Mouse (Mus musculus): Measurements from ENCODE around the gene Dohh. TPM values are rescaled to one million over a fixed set of nuclear protein-coding genes. Genes with fewer than 3 reads are reported as not detected.

Gene Dohh
- polyA plus RNA-seq, 1 experiment, result 79.2 TPM

DNA sequence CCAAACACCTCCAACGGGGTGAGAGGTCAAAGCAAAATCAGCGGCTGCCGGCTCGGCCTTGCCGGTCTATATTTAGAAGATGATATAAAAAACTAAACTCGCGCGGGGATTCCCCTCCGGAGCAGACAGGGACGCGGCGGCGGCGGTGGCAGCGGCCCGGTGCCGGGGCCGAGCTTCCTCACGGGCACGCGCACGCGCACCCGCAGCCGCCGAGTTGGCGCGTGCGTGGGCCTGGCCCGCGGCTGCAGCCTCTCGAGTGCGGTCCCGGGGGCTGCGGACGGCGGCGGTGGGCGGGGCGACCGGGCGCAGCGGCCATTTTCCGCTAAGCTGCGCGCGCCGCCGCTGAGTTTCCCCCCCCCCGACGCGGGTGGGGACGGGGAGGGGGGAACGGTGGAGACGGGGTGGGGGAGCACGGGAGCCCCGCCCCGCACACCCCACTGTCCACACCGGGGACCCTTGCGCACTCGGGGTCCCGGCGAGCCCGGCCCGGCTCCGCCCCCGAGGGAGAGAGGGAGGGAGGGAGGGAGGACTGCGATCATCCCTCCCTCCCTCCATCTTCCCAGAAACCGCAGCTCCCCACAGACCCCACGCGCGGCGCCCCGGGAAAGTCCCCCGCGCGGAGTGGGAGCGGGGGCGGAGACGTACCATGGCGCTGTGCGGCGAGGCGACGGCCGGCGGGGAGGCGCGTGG, 46.1 kb downstream of the Dohh start:
- DNase-seq, result peak; percentile 82
- TF ChIP-seq POLR2A (IDR thresholded peaks at IDR 0.05; ENCODE audit: borderline replicate concordance, extremely low read depth, low read depth, low read length), result no peak
- TF ChIP-seq CTCF (IDR thresholded peaks at IDR 0.05; ENCODE audit: insufficient read depth, low read length), result no peak
- Histone ChIP-seq H3K4me3 (replicated peaks; ENCODE audit: extremely low read depth, low read depth, low read length) (peak overlapping the region; percentile 84), H3K4me1 (ENCODE audit: control insufficient read depth, insufficient read depth, low read length) (peaks cover 28% of the 10 kb centered on the region)
- under 1% methylated on average over 55 of the region's 89 CpGs for WGBS

DNA sequence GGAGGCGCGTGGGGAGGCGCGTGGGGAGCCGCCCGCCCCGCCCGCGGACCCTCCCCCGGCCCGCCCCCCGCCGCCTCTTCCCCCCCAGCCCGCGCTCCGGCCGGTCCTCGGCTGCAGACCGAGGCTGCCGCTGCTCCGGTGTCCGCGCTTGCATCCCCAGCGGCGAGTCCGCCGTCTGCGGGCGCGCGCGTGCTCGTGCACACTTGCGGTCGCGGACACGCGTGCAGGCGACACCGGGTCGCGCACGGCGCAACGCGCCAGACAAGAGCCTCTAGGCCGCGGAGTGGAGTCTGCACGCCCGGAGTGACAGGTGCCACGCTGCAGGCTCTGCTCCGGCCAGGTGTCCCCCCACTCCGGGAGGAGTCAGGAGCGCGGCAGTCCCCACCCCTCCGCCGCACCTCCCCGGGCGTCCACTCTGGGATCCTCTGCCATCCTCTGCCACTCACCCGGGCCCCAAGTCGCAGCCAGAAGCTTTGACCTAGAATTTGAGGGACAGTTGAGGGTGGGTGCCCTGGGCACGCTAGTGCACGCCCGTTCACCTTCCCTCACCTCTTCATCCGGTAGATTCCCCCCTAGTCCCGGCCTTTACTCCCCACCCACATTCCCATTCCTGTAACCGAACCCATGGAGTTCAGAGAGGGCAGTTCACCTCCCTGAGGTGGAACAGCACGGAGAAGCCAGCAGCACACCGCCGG, 46.8 kb downstream of the Dohh start:
- TF ChIP-seq POLR2A (IDR thresholded peaks at IDR 0.05; ENCODE audit: borderline replicate concordance, extremely low read depth, low read depth, low read length) (peak; percentile 54; the same call in 1 of the 2 replicates), CTCF (IDR thresholded peaks at IDR 0.05; ENCODE audit: insufficient read depth, low read length) (no peak)
- DNase-seq, result peak; percentile 71
- Histone ChIP-seq H3K4me3 (replicated peaks; ENCODE audit: extremely low read depth, low read depth, low read length) (peak overlapping the region; percentile 84), H3K4me1 (ENCODE audit: control insufficient read depth, insufficient read depth, low read length) (peaks cover 26% of the 10 kb centered on the region)
- 2% methylated on average over 70 of the region's 70 CpGs for WGBS

DNA sequence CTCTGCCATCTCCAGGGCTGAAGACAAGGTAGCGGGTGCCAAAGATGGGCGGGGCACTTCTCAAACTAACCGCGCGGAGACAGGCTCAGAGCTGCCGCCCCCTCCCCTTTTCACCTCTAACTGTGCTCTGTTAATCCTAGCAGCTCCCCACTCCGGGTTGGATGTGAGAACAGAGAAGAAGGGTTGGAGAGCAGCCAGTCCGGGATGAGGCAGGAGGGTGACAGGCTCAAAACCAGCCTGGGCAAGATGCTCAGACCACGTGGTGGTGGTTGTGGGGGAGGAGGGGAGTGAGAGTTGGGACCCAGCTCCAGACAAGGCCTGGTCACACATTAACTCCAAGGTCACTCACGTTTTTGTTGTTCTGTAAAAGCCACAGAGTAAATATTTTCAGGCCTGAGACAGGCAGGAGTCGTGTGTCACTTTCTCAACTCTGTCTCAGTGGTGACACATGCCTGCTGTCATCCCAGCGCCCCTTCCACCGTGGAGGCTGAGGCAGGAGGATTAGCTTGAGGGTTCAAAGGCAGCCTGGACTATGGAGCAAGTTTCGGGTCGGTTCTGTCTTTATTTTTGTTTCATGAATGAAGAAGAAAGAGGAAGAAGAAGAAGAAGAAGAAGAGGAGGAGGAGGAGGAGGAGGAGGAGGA, 47.4 kb downstream of the Dohh start:
- no peak for TF ChIP-seq POLR2A (IDR thresholded peaks at IDR 0.05; ENCODE audit: borderline replicate concordance, extremely low read depth, low read depth, low read length)
- no peak for TF ChIP-seq CTCF (IDR thresholded peaks at IDR 0.05; ENCODE audit: insufficient read depth, low read length)
- Histone ChIP-seq H3K4me1 (ENCODE audit: control insufficient read depth, insufficient read depth, low read length) (peaks cover 26% of the 10 kb centered on the region), H3K4me3 (replicated peaks; ENCODE audit: extremely low read depth, low read depth, low read length) (no peak overlapping the region)
- WGBS, result 17% methylated on average over 15 of the region's 15 CpGs
- no peak for DNase-seq

DNA sequence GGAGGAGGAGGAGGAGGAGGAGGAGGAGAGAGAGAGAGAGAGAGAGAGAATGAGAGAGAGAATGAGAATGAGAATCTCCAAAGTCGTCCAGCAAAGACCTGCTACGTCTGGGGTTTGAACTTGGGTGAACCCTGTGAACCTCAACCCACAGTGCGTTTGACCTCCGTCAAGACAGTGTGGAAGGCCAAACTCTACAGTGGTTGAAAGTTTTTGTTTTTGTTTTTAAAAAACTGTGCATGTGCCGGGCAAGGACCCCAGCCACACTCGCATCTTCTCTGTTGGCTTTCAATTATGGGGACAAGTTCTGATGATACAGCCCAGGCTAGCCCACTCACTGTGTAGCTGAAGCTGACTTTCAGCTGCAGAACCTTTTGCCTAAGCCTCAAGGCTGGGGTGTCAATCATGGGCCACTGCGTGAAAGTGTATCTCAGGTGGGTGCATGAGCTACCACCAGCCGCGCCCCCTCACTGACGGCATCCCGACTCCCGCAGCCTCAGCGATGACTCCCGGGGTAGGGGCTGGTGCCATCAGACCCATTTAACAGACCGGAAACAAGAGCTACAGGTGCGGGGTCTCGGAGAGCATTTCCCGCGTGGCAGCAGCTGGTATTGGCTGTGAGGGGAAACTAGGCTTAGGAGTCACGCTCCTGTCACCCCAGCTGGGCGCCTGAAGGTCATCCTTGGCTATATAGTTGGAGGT, 48.1 kb downstream of the Dohh start:
- peaks cover 26% of the 10 kb centered on the region for H3K4me1 ChIP-seq (ENCODE audit: control insufficient read depth, insufficient read depth, low read length)
- 58% methylated on average over 21 of the region's 21 CpGs for WGBS
- TF ChIP-seq CTCF (IDR thresholded peaks at IDR 0.05; ENCODE audit: insufficient read depth, low read length) (0 out of 2 replicates have a peak, but pooled peaks have one; percentile 6), POLR2A (IDR thresholded peaks at IDR 0.05; ENCODE audit: borderline replicate concordance, extremely low read depth, low read depth, low read length) (no peak)
- H3K4me3 ChIP-seq (replicated peaks; ENCODE audit: extremely low read depth, low read depth, low read length), result no peak overlapping the region
- DNase-seq, result peak; percentile 12

DNA sequence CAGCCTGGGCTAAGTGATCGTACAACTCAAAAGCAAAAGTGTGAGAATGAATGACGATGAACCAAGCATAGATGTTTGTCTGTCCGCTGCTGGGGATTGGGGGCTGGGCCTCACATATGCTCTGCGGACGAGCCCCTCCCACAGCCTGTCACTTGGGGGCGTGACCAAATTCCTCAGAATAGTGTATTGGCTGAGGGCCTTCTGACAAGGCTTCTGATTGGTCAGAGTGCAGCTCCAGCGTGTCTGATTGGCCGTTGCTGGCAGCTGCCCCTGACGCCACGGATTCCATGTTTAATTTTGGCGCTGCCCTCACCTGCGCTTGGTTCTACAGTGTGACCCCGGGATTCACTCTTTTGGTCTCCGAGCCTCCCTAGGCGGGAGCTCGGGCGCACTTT, 48.6 kb downstream of the Dohh start:
- Histone ChIP-seq H3K4me1 (ENCODE audit: control insufficient read depth, insufficient read depth, low read length) (peaks cover 26% of the 10 kb centered on the region), H3K4me3 (replicated peaks; ENCODE audit: extremely low read depth, low read depth, low read length) (peak overlapping the region; percentile 36)
- peak; percentile 87 for DNase-seq
- TF ChIP-seq POLR2A (IDR thresholded peaks at IDR 0.05; ENCODE audit: borderline replicate concordance, extremely low read depth, low read depth, low read length) (no peak), CTCF (IDR thresholded peaks at IDR 0.05; ENCODE audit: insufficient read depth, low read length) (no peak)
- WGBS, result 2% methylated on average over 17 of the region's 17 CpGs

DNA sequence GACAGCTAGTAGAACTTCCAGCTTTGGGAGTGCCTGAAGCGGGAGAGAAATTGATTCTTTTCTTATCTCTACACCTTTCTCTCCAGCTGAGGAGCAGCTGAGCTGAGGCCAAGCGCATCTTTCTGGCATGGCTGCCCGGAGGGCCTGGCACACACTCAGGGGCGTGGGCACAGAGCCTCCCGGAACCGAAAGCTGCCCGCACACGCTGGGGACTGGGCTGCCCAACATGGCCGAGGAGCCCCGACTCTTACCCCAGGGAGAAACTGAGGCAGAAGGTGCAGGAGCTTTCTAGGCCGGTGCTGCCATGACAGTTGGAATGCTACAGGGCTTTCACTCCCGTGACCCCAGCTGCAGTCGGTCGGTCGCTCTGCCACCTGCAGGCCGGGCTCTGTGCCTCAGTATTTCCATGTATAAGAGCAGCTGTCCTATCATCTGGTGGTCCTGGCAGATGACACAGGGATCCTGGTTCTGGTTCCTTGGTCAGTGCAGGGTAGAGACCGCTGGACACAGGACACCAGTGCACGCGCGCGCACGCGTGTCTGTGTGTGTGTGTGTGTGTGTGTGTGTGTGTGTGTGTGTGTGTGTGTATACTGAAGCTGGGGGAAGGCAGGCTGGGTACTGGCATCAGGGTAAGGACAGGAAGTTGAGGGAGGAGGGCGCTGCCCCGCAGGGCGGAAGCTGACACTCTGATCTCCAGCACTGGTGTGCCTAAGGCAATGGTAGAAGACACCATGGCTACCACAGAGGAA, 49.5 kb downstream of the Dohh start:
- H3K4me3 ChIP-seq (replicated peaks; ENCODE audit: extremely low read depth, low read depth, low read length), result peak overlapping the region; percentile 40
- 34% methylated on average over 26 of the region's 26 CpGs for WGBS
- peak; percentile 47; the same call in 1 of the 2 replicates for TF ChIP-seq POLR2A (IDR thresholded peaks at IDR 0.05; ENCODE audit: borderline replicate concordance, extremely low read depth, low read depth, low read length)
- TF ChIP-seq CTCF (IDR thresholded peaks at IDR 0.05; ENCODE audit: insufficient read depth, low read length), result no peak
- H3K4me1 ChIP-seq (ENCODE audit: control insufficient read depth, insufficient read depth, low read length), result peaks cover 26% of the 10 kb centered on the region
- peak; percentile 49 for DNase-seq

DNA sequence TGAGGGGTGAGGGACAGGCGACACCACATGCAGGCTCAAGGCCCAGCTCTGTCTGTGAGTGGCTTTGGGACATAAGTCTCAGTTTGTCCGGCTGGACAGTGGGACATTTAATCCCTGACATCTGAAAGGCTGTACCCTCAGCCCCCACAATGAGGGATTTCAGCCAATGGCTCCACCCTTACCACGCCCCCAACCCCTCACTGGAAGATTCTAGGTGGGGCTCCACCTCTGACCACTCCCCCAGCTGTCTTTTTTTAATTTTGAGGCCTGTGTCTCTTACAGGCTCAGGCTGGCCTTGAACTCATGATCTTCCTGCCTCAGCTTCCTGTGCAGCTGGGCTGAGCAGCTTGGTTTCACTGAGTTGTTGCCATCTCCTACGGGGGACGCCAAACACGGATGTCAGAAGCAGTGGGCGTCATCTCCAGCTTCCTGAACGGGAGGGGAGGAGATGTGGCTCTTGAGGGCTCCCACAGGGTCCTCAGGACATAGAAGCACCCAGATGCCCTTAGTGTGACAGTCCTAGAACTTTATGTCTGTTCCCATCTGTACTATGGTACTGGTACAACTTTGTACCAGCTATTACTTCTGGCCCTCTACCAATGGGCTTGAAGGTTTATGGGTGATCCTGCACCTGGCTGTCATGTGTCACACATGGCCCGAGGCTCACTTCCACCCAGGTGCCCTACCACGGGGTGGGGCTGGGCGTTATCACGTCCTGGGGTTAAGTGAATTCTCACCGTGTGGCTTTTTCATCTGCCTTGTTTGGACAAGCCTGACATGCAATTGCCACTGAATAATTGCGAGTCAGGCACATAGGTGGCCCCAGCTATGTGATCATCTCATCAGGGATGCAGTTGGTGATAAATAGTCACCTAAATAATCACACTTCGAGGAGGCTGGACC, 50.4 kb downstream of the Dohh start:
- no peak overlapping the region for H3K4me3 ChIP-seq (replicated peaks; ENCODE audit: extremely low read depth, low read depth, low read length)
- H3K4me1 ChIP-seq (ENCODE audit: control insufficient read depth, insufficient read depth, low read length), result peaks cover 26% of the 10 kb centered on the region
- peak; percentile 17 for DNase-seq
- TF ChIP-seq POLR2A (IDR thresholded peaks at IDR 0.05; ENCODE audit: borderline replicate concordance, extremely low read depth, low read depth, low read length), result no peak
- no peak for TF ChIP-seq CTCF (IDR thresholded peaks at IDR 0.05; ENCODE audit: insufficient read depth, low read length)
- 35% methylated on average over 15 of the region's 15 CpGs for WGBS

DNA sequence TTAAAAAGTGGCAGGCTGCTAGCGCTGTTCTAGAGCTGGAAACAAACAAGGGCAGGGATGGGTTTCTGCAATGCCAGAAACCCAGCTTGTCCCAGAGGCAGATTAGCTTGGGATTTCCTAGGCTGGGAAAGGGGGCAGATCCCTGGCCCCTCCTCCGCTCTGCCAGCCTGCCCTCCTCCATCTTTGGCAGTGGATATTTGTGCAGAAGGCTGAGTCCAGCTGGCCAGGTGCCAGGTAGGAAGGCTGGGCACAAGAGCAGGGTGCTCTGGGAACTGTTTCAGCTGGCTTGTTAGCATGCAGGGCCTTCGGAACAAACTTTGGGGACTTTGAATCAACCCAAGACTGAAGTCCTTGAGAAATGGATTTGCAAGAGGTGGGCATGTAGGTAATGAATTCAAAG, 51.2 kb downstream of the Dohh start:
- no peak overlapping the region for H3K4me3 ChIP-seq (replicated peaks; ENCODE audit: extremely low read depth, low read depth, low read length)
- TF ChIP-seq POLR2A (IDR thresholded peaks at IDR 0.05; ENCODE audit: borderline replicate concordance, extremely low read depth, low read depth, low read length) (no peak), CTCF (IDR thresholded peaks at IDR 0.05; ENCODE audit: insufficient read depth, low read length) (no peak)

More for the DNA sequence above, 51.2 kb downstream of the Dohh start:
- peak; percentile 71 for DNase-seq
- whole genome bisulfite sequencing, result 19% methylated on average over 3 of the region's 3 CpGs
- H3K4me1 ChIP-seq (ENCODE audit: control insufficient read depth, insufficient read depth, low read length), result peaks cover 26% of the 10 kb centered on the region

Other genes starting within 250 kb of the Dohh start
- 66.7 and 83.6 TPM in 2 replicates for gene Zbtb7a, start 249.2 kb upstream of the Dohh start, polyA plus RNA-seq (2012; rRNA removed)
- 33.0 and 40.0 TPM in 2 replicates for gene Pias4, start 216.5 kb upstream of the Dohh start, polyA plus RNA-seq (2012; rRNA removed)
- 1,377 and 1,420 TPM in 2 replicates for gene Eef2, start 207.8 kb upstream of the Dohh start, polyA plus RNA-seq (2012; rRNA removed)
- gene Dapk3, start 201.4 kb upstream of the Dohh start, polyA plus RNA-seq (2012; rRNA removed), result 70.4 and 73.5 TPM in 2 replicates
- gene 4930442H23Rik, start 200.6 kb upstream of the Dohh start, polyA plus RNA-seq (2012; rRNA removed), result not detected in 2 replicates
- 0.28 and 0.59 TPM in 2 replicates for gene Nmrk2, start 182.4 kb upstream of the Dohh start, polyA plus RNA-seq (2012; rRNA removed)
- gene Atcay, start 153.6 kb upstream of the Dohh start, polyA plus RNA-seq (2012; rRNA removed), result 0.08 and 0.20 TPM in 2 replicates
- 8.9 and 10.0 TPM in 2 replicates for gene Zfr2, start 151.3 kb upstream of the Dohh start, polyA plus RNA-seq (2012; rRNA removed)
- 2.7 and 3.3 TPM in 2 replicates for gene Matk, start 131.5 kb upstream of the Dohh start, polyA plus RNA-seq (2012; rRNA removed)
- gene Mrpl54, start 117.5 kb upstream of the Dohh start, polyA plus RNA-seq (2012; rRNA removed), result 60.1 and 87.9 TPM in 2 replicates
- gene Apba3, start 117.5 kb upstream of the Dohh start, polyA plus RNA-seq (2012; rRNA removed), result 86.4 and 104 TPM in 2 replicates
- gene Tjp3, start 92.8 kb upstream of the Dohh start, polyA plus RNA-seq (2012; rRNA removed), result 27.6 and 27.7 TPM in 2 replicates
- 103 and 104 TPM in 2 replicates for gene Pip5k1c, start 91.5 kb upstream of the Dohh start, polyA plus RNA-seq (2012; rRNA removed)
- gene Cactin, start 63.3 kb upstream of the Dohh start, polyA plus RNA-seq (2012; rRNA removed), result 30.5 and 36.7 TPM in 2 replicates
- 39.9 and 44.0 TPM in 2 replicates for gene Tbxa2r, start 55.7 kb upstream of the Dohh start, polyA plus RNA-seq (2012; rRNA removed)
- gene Gipc3, start 41.2 kb upstream of the Dohh start, polyA plus RNA-seq (2012; rRNA removed), result 10.3 and 11.2 TPM in 2 replicates
- gene Hmg20b, start 33.9 kb upstream of the Dohh start, polyA plus RNA-seq (2012; rRNA removed), result 106 and 134 TPM in 2 replicates
- gene Mfsd12, start 26.9 kb upstream of the Dohh start, polyA plus RNA-seq (2012; rRNA removed), result 33.3 and 39.9 TPM in 2 replicates
- 21.9 and 25.8 TPM in 2 replicates for gene 4930404N11Rik, start 18.6 kb upstream of the Dohh start, polyA plus RNA-seq (2012; rRNA removed)
- 59.3 and 61.8 TPM in 2 replicates for gene Fzr1, start 5.9 kb upstream of the Dohh start, polyA plus RNA-seq (2012; rRNA removed)
- 3.7 and 6.3 TPM in 2 replicates for gene Gm48551, start within 50 bp of the Dohh start, polyA plus RNA-seq (2012; rRNA removed)
- 3.6 and 5.9 TPM in 2 replicates for gene Gm48552, start 4.6 kb downstream of the Dohh start, polyA plus RNA-seq (2012; rRNA removed)
- 8.8 and 10.1 TPM in 2 replicates for gene Smim24, start 8.6 kb downstream of the Dohh start, polyA plus RNA-seq (2012; rRNA removed)
- gene Nfic, start 71.2 kb downstream of the Dohh start, polyA plus RNA-seq (2012; rRNA removed), result 89.6 and 103 TPM in 2 replicates
- 0.92 and 1.1 TPM in 2 replicates for gene Celf5, start 98.3 kb downstream of the Dohh start, polyA plus RNA-seq (2012; rRNA removed)
- 197 and 203 TPM in 2 replicates for gene Ncln, start 112.0 kb downstream of the Dohh start, polyA plus RNA-seq (2012; rRNA removed)
- 40.3 and 47.5 TPM in 2 replicates for gene S1pr4, start 115.7 kb downstream of the Dohh start, polyA plus RNA-seq (2012; rRNA removed)
- 8.5 and 9.5 TPM in 2 replicates for gene Gna15, start 139.8 kb downstream of the Dohh start, polyA plus RNA-seq (2012; rRNA removed)
- gene Gna11, start 160.8 kb downstream of the Dohh start, polyA plus RNA-seq (2012; rRNA removed), result 114 and 117 TPM in 2 replicates
- gene Aes, start 175.1 kb downstream of the Dohh start, polyA plus RNA-seq (2012; rRNA removed), result 1,275 and 1,423 TPM in 2 replicates
- 164 and 218 TPM in 2 replicates for gene Tle2, start 190.1 kb downstream of the Dohh start, polyA plus RNA-seq (2012; rRNA removed)
- 33.3 and 41.6 TPM in 2 replicates for gene Tle6, start 216.6 kb downstream of the Dohh start, polyA plus RNA-seq (2012; rRNA removed)
- 0.57 and 1.1 TPM in 2 replicates for gene BC025920, start 221.8 kb downstream of the Dohh start, polyA plus RNA-seq (2012; rRNA removed)
- 33.7 and 36.2 TPM in 2 replicates for gene Sirt6, start 243.4 kb downstream of the Dohh start, polyA plus RNA-seq (2012; rRNA removed)
- 22.7 and 28.4 TPM in 2 replicates for gene Ankrd24, start 244.1 kb downstream of the Dohh start, polyA plus RNA-seq (2012; rRNA removed)

Measured in lung, adult 2 months (tissue).